Mouse (Mus musculus) thymus, adult 2 months (tissue): ENCODE data around the gene Copb2. TPM values are rescaled to one million over a fixed set of nuclear protein-coding genes. Genes with fewer than 3 reads are reported as not detected.

Experiments
- DNase-seq: peaks from one replicate; pipeline ENCODE4 v3.0.0; 2021
- H3K27ac ChIP-seq: fragments of 200-500 bp; 2 replicates; pipeline ENCODE4 v1.5.1; 2012; ENCODE audit warnings: low read length, control low read depth; ENCODE audit not compliant: control insufficient read depth, insufficient read depth
- H3K27me3 ChIP-seq: fragments of 200-500 bp; 2 replicates; pipeline ENCODE4 v1.6.1; 2012; ENCODE audit warnings: mild to moderate bottlenecking, low read length, moderate library complexity, mixed read lengths; ENCODE audit not compliant: control insufficient read depth, insufficient read depth
- H3K36me3 ChIP-seq: fragments of 200-500 bp; 2 replicates; pipeline ENCODE4 v1.6.1; 2012; ENCODE audit warnings: mild to moderate bottlenecking, low read length, moderate library complexity; ENCODE audit not compliant: control insufficient read depth, insufficient read depth
- H3K4me1 ChIP-seq: fragments of 200-500 bp; replicated peaks from 2 replicates; pipeline ENCODE4 v1.6.1; 2012; ENCODE audit warnings: low read length; ENCODE audit not compliant: control insufficient read depth, insufficient read depth
- H3K4me3 ChIP-seq: fragments of 200-500 bp; 2 replicates; pipeline ENCODE4 v1.5.1; 2012; ENCODE audit warnings: mild to moderate bottlenecking, low read length, control low read depth, moderate library complexity; ENCODE audit not compliant: control insufficient read depth, insufficient read depth
- CTCF ChIP-seq: fragments of 200-500 bp; IDR thresholded peaks from 2 replicates; pipeline ENCODE4 v1.5.1; 2012; ENCODE audit warnings: mild to moderate bottlenecking, control low read depth, low read length, moderate library complexity, borderline replicate concordance; ENCODE audit not compliant: control insufficient read depth, poor library complexity, insufficient read depth; ENCODE audit errors: extremely low read depth
- POLR2A ChIP-seq: fragments of 200-500 bp; IDR thresholded peaks from 2 replicates; pipeline ENCODE4 v1.6.1; 2012; ENCODE audit warnings: mild to moderate bottlenecking, low read length, control low read depth, moderate library complexity; ENCODE audit not compliant: control insufficient read depth, poor library complexity, insufficient read depth; ENCODE audit errors: extremely low read depth
- WGBS: fragments of 180-500 bp; shearing (Covaris S2); methylation state at CpG from one replicate; pipeline ENCODE4 v1.1.7; 2018; 5-methylcytosine and 5-hydroxymethylcytosine counted together
- polyA plus RNA-seq: library from polyadenylated mRNA; depleted of rRNA; stranded (reverse); fragments of >200 nt; gene quantifications from 2 replicates; pipeline ENCODE4 v1.2.3, GENCODE M21; 2012; rRNA removed

The Copb2 gene
- polyA plus RNA-seq, 1 experiment: 36.3 TPM

- no peak for TF ChIP-seq CTCF
- TF ChIP-seq POLR2A: no peak
- WGBS: 78% methylated on average over 6 of the region's 6 CpGs
Observed at GRCm38 (mm10) chr9:98600094-98600493, 36.6 kb downstream of the Copb2 start.

GRCm38 (mm10) chr9:98601156-98601836, 37.8 kb downstream of the Copb2 start, which contains the start of gene Mrps22:
TSS of gene Mrps22 (minus strand) at chr9:98601660.
- Histone ChIP-seq H3K4me3 (peak within 1 kb of the TSS; percentile 98), H3K27me3 (no peaks in the 10 kb centered on the region), H3K36me3 (peaks cover 14% of the 10 kb centered on the region), H3K27ac (no peak within 1 kb of the TSS), H3K4me1 (peaks cover 3% of the 10 kb centered on the region; the same call in 1 of the 2 replicates)
- peak; percentile 84 for DNase-seq
- under 1% methylated on average over 44 of the region's 44 CpGs for whole genome bisulfite sequencing
- TF ChIP-seq POLR2A (peak; percentile 87), CTCF (0 out of 2 replicates have a peak, but pooled peaks have one; percentile 23)

More at GRCm38 (mm10) chr9:98600094-98600493, 36.6 kb downstream of the Copb2 start:
- Histone ChIP-seq H3K27me3 (no peaks in the 10 kb centered on the region), H3K4me3 (no peak overlapping the region), H3K36me3 (peaks cover 14% of the 10 kb centered on the region), H3K4me1 (peaks cover 3% of the 10 kb centered on the region; the same call in 1 of the 2 replicates), H3K27ac (no peak overlapping the region)
- DNase-seq: no peak

DNA sequence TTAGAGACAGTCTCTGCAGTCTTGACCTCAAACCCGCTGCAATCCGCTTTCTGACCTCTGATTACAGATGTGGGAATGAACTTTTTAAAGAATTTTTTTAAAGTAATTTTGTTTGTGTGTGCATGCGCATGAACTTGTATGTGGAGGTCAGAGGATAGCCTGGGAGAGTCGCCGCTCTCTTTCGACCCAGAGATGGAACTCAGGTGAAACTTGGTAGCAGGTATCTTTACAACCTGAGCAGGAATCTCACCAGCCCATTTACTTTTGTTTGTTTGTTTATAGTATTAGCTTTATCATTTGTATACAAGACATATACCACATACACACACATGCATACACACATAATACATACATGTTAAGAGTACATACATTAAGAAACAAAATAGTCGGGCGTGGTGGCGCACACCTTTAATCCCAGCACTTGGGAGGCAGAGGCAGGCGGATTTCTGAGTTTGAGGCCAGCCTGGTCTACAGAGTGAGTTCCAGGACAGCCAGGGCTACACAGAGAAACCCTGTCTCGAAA, 38.4 kb downstream of the Copb2 start:
- Histone ChIP-seq H3K27ac (no peak overlapping the region), H3K4me3 (no peak overlapping the region)

GRCm38 (mm10) chr9:98604896-98605295, 41.4 kb downstream of the Copb2 start:
- no peaks in the 10 kb centered on the region for H3K27me3 ChIP-seq
- 80% methylated on average over 4 of the region's 4 CpGs for WGBS

More for the DNA sequence above, 38.4 kb downstream of the Copb2 start:
- peaks cover 12% of the 10 kb centered on the region for H3K36me3 ChIP-seq
- H3K27me3 ChIP-seq: no peaks in the 10 kb centered on the region
- H3K4me1 ChIP-seq: peaks cover 3% of the 10 kb centered on the region; the same call in 1 of the 2 replicates
- 60% methylated on average over 11 of the region's 11 CpGs for WGBS
- no peak for DNase-seq
- TF ChIP-seq POLR2A: no peak
- TF ChIP-seq CTCF: no peak

GRCm38 (mm10) chr9:98628480-98628879, 65.0 kb downstream of the Copb2 start:
- Histone ChIP-seq H3K27me3 (no peaks in the 10 kb centered on the region), H3K4me1 (no peaks in the 10 kb centered on the region), H3K27ac (no peak overlapping the region), H3K4me3 (no peak overlapping the region), H3K36me3 (no peaks in the 10 kb centered on the region)
- TF ChIP-seq POLR2A: no peak
- TF ChIP-seq CTCF: no peak
- DNase-seq: no peak
- 41% methylated on average over 3 of the region's 3 CpGs for WGBS

More at GRCm38 (mm10) chr9:98604896-98605295, 41.4 kb downstream of the Copb2 start:
- H3K4me1 ChIP-seq: peaks cover 3% of the 10 kb centered on the region; the same call in 1 of the 2 replicates
- H3K4me3 ChIP-seq: no peak overlapping the region
- TF ChIP-seq CTCF (no peak), POLR2A (no peak)
- no peak overlapping the region for H3K27ac ChIP-seq
- H3K36me3 ChIP-seq: no peaks in the 10 kb centered on the region
- no peak for DNase-seq

- TF ChIP-seq CTCF: no peak
- no peak for TF ChIP-seq POLR2A
Observed at GRCm38 (mm10) chr9:98633287-98634162, 70.0 kb downstream of the Copb2 start.

More at GRCm38 (mm10) chr9:98633287-98634162, 70.0 kb downstream of the Copb2 start:
- Histone ChIP-seq H3K4me3 (no peak overlapping the region), H3K4me1 (no peaks in the 10 kb centered on the region), H3K27me3 (no peaks in the 10 kb centered on the region), H3K36me3 (no peaks in the 10 kb centered on the region), H3K27ac (no peak overlapping the region)
- WGBS: 83% methylated on average over 13 of the region's 13 CpGs
- DNase-seq: no peak

Other genes starting within 250 kb of the Copb2 start
- 2.3 and 3.4 TPM in 2 replicates for gene Rbp1, start 140.8 kb upstream of the Copb2 start, polyA plus RNA-seq
- gene Rbp2, start 77.6 kb upstream of the Copb2 start, polyA plus RNA-seq: 0.38 TPM in 1 of 2 replicates, not detected in the other
- gene Mrps22, start 37.9 kb downstream of the Copb2 start, polyA plus RNA-seq: 16.9 and 18.5 TPM in 2 replicates